Mouse (Mus musculus) right cerebral cortex, postnatal 14 days (tissue): ENCODE results near the gene Hesx1.

Experiments
- DNase-seq: peaks from one replicate; pipeline ENCODE4 v3.0.0; 2022

Gene Hesx1

GRCm38 (mm10) chr14:27017936-27018335 lies 23.7 kb downstream of the Hesx1 start:
- no peak for DNase-seq

DNA sequence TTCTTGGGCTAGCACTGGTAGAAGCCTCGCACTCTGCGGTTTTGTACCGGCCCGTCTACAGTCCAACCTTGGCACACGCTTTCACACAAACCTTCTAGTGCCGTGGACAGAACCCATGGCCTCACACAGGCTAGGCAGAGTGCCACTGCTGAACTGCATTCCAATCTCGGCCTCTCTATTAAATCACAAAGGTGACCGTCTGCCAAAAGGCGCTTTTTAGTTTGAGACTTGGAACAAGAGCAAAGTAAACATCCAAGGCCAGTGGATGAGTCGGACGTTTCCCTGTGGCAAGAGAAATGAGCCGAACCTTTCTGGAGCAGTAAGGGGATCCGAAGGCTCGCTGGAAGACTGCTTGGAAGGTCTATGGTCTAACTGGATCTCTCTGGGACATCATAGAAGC lies 25.6 kb downstream of the Hesx1 start:
- DNase-seq = no peak

- peak; percentile 40 for DNase-seq
These were observed 28.7 kb downstream of the Hesx1 start for GRCm38 (mm10) chr14:27022876-27023275.

GRCm38 (mm10) chr14:27024664-27025063 lies 30.4 kb downstream of the Hesx1 start:
- no peak for DNase-seq

DNA sequence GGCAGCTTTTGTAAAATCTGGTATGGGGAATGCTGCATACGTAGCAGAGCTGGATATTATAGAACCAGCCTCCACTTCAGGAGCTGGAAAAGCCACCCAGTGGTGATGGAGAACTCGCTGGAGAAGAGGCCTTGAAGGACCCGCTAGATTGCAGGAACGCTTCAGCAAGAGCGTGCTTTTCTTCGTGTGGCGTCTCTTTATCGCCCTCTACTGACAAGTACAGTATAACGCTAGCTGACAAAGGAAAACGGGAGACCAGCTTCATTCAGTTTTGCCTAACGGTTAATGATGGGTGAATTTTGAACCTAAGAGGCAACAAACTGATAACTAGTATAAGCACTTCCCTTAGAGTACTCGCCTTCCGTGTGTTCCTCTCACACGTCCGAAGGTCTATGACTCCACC lies 35.6 kb downstream of the Hesx1 start:
- peak; percentile 27 for DNase-seq

DNA sequence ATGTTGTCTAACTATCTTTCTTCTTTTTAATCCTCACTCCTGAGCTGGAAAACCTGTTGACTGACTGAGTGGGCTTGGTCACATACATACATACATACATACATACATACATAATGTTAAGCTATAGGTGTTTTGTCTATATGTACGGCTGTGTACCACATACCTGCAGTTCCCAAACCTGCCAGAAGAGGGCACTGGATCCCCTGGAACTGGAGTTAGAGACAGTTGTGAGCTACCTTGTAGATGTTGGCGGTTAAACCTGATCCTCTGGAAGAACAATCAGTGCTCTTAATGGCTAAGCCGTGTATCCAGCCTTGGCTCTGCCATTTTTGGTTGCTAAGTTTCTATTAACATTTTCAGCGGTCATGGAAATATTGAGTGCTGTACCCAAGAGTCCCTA lies 36.9 kb downstream of the Hesx1 start:
- DNase-seq = peak; percentile 63

GRCm38 (mm10) chr14:27037513-27037912 lies 43.3 kb downstream of the Hesx1 start:
- DNase-seq = no peak

- DNase-seq = peak; percentile 74
These were observed 44.6 kb downstream of the Hesx1 start, which contains the start of gene Il17rd for GRCm38 (mm10) chr14:27038783-27039182. Gene Il17rd (plus strand): TSS chr14:27038941.

- peak; percentile 26 for DNase-seq
These were observed 45.3 kb downstream of the Hesx1 start for GRCm38 (mm10) chr14:27039281-27040248.

DNA sequence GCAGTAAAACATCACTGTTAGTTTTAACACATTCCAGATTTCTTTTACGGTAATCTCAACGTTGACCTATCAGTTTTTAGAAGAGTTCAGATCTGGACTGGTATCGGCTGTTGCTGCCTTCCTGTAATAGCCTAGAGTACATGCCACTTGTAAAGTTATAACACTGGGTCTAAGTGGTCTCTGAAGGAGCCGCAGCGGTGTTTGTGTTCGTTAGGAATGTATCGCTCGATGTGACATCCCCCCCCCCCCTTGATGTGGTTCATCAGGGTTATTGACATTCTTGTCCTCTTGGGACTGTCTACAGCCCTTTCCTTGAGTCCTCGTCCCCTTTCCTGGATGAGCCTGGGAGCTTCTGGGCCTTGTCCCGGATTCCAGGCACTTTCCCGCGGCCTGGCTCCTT lies 46.2 kb downstream of the Hesx1 start:
- DNase-seq = no peak

DNA sequence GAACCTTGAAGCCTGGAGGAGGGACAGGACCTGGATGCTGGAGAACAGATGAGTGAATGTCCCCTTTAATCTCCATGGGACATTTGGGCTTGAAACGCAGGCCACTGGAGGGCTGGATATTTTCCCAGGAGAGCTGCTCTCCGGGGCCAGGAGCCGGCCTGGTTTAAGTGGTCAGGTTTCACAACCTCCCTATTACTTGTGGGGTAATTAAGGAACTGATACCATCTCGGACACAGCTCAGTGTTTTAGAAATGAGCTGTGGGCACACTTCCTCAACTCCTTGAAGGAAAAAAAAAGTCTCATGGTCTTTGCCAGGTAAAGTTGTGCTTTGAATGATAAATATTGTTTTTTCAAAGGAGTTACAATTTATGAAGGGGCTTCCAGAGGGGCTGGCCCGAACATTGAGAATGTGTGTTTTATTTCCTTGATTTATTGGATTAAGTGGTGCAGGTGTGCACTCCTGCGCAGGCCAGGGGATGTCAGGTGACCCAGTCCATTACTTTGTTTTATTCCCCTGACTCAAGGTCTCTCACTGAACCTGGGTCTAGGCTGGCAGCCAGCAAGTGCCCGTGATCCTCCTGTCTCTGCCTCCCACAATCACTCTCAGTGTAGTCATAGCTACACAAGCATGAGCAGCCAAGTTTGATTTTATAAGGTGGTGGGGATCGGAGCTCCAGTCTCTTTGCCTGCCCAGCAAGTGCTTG lies 48.2 kb downstream of the Hesx1 start:
- DNase-seq = no peak

DNA sequence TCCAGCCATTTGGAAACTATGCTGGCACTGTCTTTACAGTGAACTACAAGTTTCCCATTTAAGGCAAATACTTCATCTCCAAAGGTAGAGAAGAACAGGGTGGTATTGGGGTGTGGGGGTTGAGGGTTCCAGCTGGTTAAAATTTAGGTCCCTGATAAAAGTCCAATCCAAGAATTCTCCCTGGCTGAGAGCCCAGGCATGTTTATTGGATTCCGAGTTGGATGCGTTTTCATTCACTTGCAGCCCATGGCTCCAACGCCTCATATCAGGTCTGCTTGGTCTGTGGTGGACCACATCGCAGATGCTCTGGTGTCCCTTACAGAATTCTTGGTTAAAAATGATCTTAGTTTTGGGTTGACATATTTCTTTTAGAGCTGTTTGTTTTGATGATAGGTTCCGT lies 49.2 kb downstream of the Hesx1 start:
- no peak for DNase-seq

DNA sequence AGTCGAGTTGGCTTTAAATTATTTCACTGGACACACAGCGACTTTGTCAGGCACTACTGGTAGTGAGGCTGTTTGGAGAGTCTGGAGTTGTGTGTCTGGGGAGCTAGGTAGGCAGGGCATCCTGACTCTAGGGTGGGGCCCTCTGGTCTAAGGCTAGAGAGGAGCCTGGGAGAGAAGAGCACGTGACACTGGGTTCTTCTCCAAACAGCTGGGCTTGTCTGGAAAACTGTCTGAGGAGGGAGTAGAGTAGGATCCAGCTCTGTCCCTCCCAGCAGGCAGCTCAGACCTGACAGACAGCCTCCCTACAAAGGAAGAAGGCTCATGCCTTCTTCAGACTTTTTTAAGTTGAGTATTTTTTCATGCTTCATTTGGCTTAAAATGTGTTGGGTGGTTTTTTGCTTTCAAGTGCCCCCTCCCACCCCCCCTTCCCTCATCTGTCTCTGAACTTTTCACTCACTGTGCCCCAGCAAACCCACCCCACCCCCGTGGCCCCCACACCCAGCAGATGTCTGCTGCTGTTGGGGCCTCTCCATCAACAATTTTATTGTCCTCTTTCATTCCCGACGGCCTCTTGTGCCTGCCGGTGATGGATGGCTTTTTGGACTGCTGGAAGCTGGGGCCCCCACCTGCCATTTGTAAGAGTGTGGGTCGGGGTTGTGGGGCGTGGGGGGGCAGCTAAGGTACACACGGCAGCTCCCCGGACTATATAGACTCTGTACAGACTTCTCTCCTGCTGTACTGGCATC lies 50.2 kb downstream of the Hesx1 start:
- no peak for DNase-seq

DNA sequence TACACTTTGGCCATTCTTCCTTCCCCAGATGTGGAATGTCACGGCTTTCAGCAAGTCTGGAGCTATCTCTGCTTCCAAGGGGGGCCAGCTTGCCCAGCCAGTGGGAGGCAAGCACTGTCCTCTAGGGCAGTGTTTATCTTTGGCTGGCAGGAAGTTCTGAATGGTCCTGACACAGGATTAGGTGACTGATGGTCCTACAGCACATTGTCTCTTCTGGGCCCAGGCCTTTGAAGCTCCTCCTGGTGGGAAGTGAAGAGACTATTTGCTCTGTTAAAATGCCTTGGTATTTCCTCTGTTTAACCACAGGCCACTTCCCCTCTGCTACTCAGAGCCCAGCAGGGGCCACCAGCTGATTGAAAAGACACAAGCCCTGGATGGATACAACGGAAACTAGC lies 50.7 kb downstream of the Hesx1 start:
- no peak for DNase-seq

GRCm38 (mm10) chr14:27048231-27048956 lies 54.2 kb downstream of the Hesx1 start:
- DNase-seq = no peak

DNA sequence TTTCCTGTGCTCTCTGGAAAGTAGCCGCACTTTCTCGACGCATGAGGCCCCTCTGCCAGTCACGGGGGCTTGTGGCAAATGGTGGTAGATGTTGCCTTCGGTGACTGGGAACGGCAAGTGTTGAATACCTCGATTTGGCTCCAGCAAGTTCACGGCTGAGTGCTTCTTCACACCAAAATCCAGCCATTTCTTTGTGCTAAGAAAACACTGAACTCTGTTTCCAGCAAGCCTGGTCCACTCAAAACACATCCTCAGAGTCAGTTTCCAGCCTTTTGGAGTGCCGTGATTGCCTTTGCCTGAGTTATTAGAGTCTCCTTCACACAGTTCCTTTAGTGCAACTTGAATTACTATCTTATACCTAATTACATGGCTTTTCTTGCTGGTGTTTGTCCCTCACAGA lies 55.8 kb downstream of the Hesx1 start:
- no peak for DNase-seq

DNA sequence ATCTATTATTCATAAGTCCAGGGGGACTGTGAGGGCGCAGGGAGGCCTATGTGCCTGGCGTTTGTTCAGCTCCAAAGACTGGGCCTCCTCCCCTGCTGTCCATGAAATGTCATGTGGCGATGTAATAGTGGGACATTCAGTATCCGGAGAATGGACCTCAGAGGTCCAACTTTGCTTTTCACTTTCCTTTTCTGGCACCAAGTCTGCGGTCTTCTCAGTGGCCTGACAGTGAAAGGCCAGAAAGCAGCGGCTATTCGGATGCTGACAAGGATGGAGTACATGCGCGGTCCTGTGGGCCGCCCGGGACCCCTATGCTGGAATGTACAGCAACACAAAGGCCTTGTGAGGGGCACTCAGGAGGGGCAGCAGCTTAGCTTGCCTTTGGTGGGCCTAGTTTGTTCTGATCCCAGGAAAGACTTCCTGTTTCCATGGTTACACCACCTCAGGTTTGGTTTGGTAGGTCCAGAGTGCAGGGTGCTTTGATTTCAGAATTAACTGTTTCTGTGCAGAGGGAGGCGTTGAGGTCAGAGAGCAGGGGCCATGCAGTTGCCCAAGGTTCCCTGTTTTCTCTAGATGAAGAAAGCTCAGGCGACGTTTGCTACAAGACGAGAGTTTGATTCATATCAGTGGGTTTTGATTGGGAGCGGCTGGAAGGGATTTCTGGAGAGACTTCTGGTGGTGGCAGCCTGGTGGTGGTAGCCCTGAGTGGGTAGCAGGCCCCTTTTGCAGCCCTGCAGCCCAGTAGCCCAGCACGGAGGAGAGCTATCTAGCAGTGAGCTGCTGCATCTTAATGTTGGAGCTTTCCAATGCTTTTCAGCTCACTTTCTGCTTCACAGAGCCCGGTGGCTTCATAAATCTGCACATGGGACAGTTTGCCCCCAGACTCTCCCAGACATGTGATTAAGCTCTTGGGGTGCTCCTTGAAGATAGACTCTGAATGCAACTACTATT lies 56.6 kb downstream of the Hesx1 start:
- no peak for DNase-seq

- no peak for DNase-seq
These were observed 57.3 kb downstream of the Hesx1 start for GRCm38 (mm10) chr14:27051511-27051895.
